Mouse (Mus musculus) embryonic facial prominence, embryonic 11.5 days (tissue): ENCODE results near the gene Gzmd. TPM values are rescaled to one million over a fixed set of nuclear protein-coding genes. Genes with fewer than 3 reads are reported as not detected.
"Not testable (repeated sequence)": the region's sequence is repeated elsewhere in the genome, so short reads cannot be mapped to it uniquely, and the experiment has no call there.

ENCODE experiments used
- ATAC-seq: fragments of 200-750 bp; cut with Nextera tagmentation; replicated peaks from 2 replicates; pipeline ENCODE4 v1.8.0; 2017; ENCODE audit warnings: low read depth; ENCODE audit not compliant: insufficient number of reproducible peaks, low FRiP score, low TSS enrichment
- DNase-seq: peaks from one replicate; pipeline ENCODE4 v3.0.0-alpha.2; 2015; ENCODE audit warnings: low spot score
- H3K27ac ChIP-seq: fragments of 300-500 bp; sonication (generic); replicated peaks from 2 replicates; pipeline ENCODE4 v1.5.1; 2014; ENCODE audit warnings: mild to moderate bottlenecking, low read depth, low read length, control low read depth
- H3K27me3 ChIP-seq: fragments of 300-500 bp; sonication (generic); 2 replicates; pipeline ENCODE4 v1.6.1; 2014; ENCODE audit warnings: mild to moderate bottlenecking, low read length, moderate library complexity, mixed read lengths; ENCODE audit not compliant: control insufficient read depth, insufficient read depth
- H3K36me3 ChIP-seq: fragments of 300-500 bp; sonication (generic); replicated peaks from 2 replicates; pipeline ENCODE4 v1.6.1; 2014; ENCODE audit warnings: low read depth, mild to moderate bottlenecking, low read length, moderate library complexity, mixed read lengths; ENCODE audit not compliant: control insufficient read depth, insufficient read depth
- H3K4me1 ChIP-seq: fragments of 300-500 bp; sonication (generic); 2 replicates; pipeline ENCODE4 v1.6.1; 2014; ENCODE audit warnings: low read length, mixed read lengths; ENCODE audit not compliant: control insufficient read depth, insufficient read depth
- H3K4me2 ChIP-seq: fragments of 300-500 bp; sonication (generic); 2 replicates; pipeline ENCODE4 v1.6.1; 2014; ENCODE audit warnings: low read depth, mild to moderate bottlenecking, control low read depth, low read length, moderate library complexity
- H3K4me3 ChIP-seq: fragments of 300-500 bp; sonication (generic); 2 replicates; pipeline ENCODE4 v1.5.1; 2014; ENCODE audit warnings: low read depth, low read length, control low read depth
- H3K9ac ChIP-seq: fragments of 300-500 bp; sonication (generic); replicated peaks from 2 replicates; pipeline ENCODE4 v1.6.1; 2014; ENCODE audit warnings: mild to moderate bottlenecking, control low read depth, low read length
- H3K9me3 ChIP-seq: fragments of 300-500 bp; sonication (generic); replicated peaks from 2 replicates; pipeline ENCODE4 v1.6.1; 2016; ENCODE audit warnings: mild to moderate bottlenecking, low read length, inconsistent platforms, mixed read lengths; ENCODE audit not compliant: control insufficient read depth
- WGBS: fragments of 180-500 bp; shearing (Covaris S2); extraction: QIAGEN DNeasy Blood & Tissue Kit; methylation state at CpG from one replicate; pipeline ENCODE4 v1.1.7; 2014; 5-methylcytosine and 5-hydroxymethylcytosine counted together
- polyA plus RNA-seq: library from polyadenylated mRNA; unstranded; fragments of >200 nt; fragmentation: Nextera tagmentation; extraction: Ambion mirVana; gene quantifications from 2 replicates; pipeline ENCODE4 v1.2.1, GENCODE M21; 2014

Gene Gzmd
- polyA plus RNA-seq, 1 experiment from 2014 or later, result not detected

- Histone ChIP-seq H3K9me3 (no peaks in the 10 kb centered on the region), H3K4me3 (no peak overlapping the region), H3K4me1 (no peaks in the 10 kb centered on the region), H3K4me2 (no peak overlapping the region), H3K9ac (no peak overlapping the region), H3K27ac (no peak overlapping the region), H3K27me3 (no peaks in the 10 kb centered on the region), H3K36me3 (no peaks in the 10 kb centered on the region)
- DNase-seq (no peak), ATAC-seq (no peak)
- 72% methylated on average over 2 of the region's 2 CpGs for WGBS
Measured at GRCm38 (mm10) chr14:56155340-56155739, 22.9 kb upstream of the Gzmd start.

- H3K27me3 ChIP-seq, H3K4me1 ChIP-seq, H3K36me3 ChIP-seq, H3K9ac ChIP-seq, ATAC-seq, H3K4me3 ChIP-seq, H3K27ac ChIP-seq, H3K4me2 ChIP-seq, DNase-seq, H3K9me3 ChIP-seq: not testable (repeated sequence)
- 96% methylated on average over 1 of the region's 1 CpGs for WGBS
Measured at GRCm38 (mm10) chr14:56133675-56134074, 1.3 kb upstream of the Gzmd start.

GRCm38 (mm10) chr14:56128341-56128740 lies 4.1 kb downstream of the Gzmd start:
- no peak overlapping the region for H3K4me3 ChIP-seq
- no peaks in the 10 kb centered on the region for H3K9me3 ChIP-seq
- H3K4me1 ChIP-seq, result no peaks in the 10 kb centered on the region
- ATAC-seq (no peak), DNase-seq (no peak)
- 47% methylated on average over 3 of the region's 3 CpGs for WGBS
- no peaks in the 10 kb centered on the region for H3K27me3 ChIP-seq
- no peak overlapping the region for H3K9ac ChIP-seq
- H3K36me3 ChIP-seq, result no peaks in the 10 kb centered on the region
- H3K27ac ChIP-seq, result no peak overlapping the region
- no peak overlapping the region for H3K4me2 ChIP-seq

GRCm38 (mm10) chr14:56123516-56123915 lies 8.9 kb downstream of the Gzmd start:
- Histone ChIP-seq H3K4me2 (no peak overlapping the region), H3K4me1 (no peaks in the 10 kb centered on the region), H3K27ac (no peak overlapping the region), H3K9me3 (no peaks in the 10 kb centered on the region), H3K4me3 (no peak overlapping the region), H3K36me3 (no peaks in the 10 kb centered on the region), H3K9ac (no peak overlapping the region), H3K27me3 (no peaks in the 10 kb centered on the region)
- ATAC-seq (no peak), DNase-seq (no peak)
- WGBS, result 89% methylated on average over 3 of the region's 3 CpGs

- no peaks in the 10 kb centered on the region for H3K36me3 ChIP-seq
- no peaks in the 10 kb centered on the region for H3K27me3 ChIP-seq
- DNase-seq (no peak), ATAC-seq (no peak)
- no peak within 1 kb of the TSS for H3K4me2 ChIP-seq
- H3K9me3 ChIP-seq, result no peaks in the 10 kb centered on the region
- H3K9ac ChIP-seq, result no peak within 1 kb of the TSS
- no peak within 1 kb of the TSS for H3K27ac ChIP-seq
- no peaks in the 10 kb centered on the region for H3K4me1 ChIP-seq
- H3K4me3 ChIP-seq, result no peak within 1 kb of the TSS
Measured at GRCm38 (mm10) chr14:56120525-56120924, 11.9 kb downstream of the Gzmd start, which contains the start of gene Gzme. Gzme (minus strand) TSS chr14:56120625.

- H3K4me3 ChIP-seq, DNase-seq, H3K27me3 ChIP-seq, ATAC-seq, H3K4me2 ChIP-seq, H3K27ac ChIP-seq, H3K4me1 ChIP-seq, H3K9me3 ChIP-seq, H3K9ac ChIP-seq, H3K36me3 ChIP-seq: not testable (repeated sequence)
- 91% methylated on average over 33 of the region's 33 CpGs for WGBS
Measured at GRCm38 (mm10) chr14:56115531-56116310, 16.7 kb downstream of the Gzmd start.

GRCm38 (mm10) chr14:56105447-56106180 lies 26.8 kb downstream of the Gzmd start:
- Histone ChIP-seq H3K9me3 (no peaks in the 10 kb centered on the region; the same call in 1 of the 2 replicates), H3K9ac (no peak overlapping the region), H3K27me3 (no peaks in the 10 kb centered on the region), H3K4me1 (no peaks in the 10 kb centered on the region), H3K36me3 (no peaks in the 10 kb centered on the region), H3K4me3 (no peak overlapping the region), H3K27ac (no peak overlapping the region), H3K4me2 (no peak overlapping the region)
- ATAC-seq (no peak), DNase-seq (no peak)
- 83% methylated on average over 13 of the region's 13 CpGs for WGBS

- no peaks in the 10 kb centered on the region for H3K27me3 ChIP-seq
- ATAC-seq (no peak), DNase-seq (no peak)
- H3K4me1 ChIP-seq, result no peaks in the 10 kb centered on the region
- H3K4me3 ChIP-seq, result no peak overlapping the region
- no peak overlapping the region for H3K4me2 ChIP-seq
- H3K9me3 ChIP-seq, result no peaks in the 10 kb centered on the region; the same call in 1 of the 2 replicates
- H3K27ac ChIP-seq, result no peak overlapping the region
- no peak overlapping the region for H3K9ac ChIP-seq
- H3K36me3 ChIP-seq, result no peaks in the 10 kb centered on the region
- 86% methylated on average over 5 of the region's 5 CpGs for WGBS
Measured at GRCm38 (mm10) chr14:56105016-56105415, 27.4 kb downstream of the Gzmd start.
